Mouse (Mus musculus) neural tube, embryonic 12.5 days (tissue): ENCODE data around the gene Rack1. TPM values are rescaled to one million over a fixed set of nuclear protein-coding genes. Genes with fewer than 3 reads are reported as not detected.

Experiments
- ATAC-seq: fragments of 200-750 bp; cut with Nextera tagmentation; 2 replicates; pipeline ENCODE4 v1.8.0; 2017; ENCODE audit warnings: low read depth, mild to moderate bottlenecking, moderate TSS enrichment, moderate library complexity; ENCODE audit not compliant: low FRiP score
- H3K27ac ChIP-seq: fragments of 300-500 bp; sonication (generic); 2 replicates; pipeline ENCODE4 v1.5.1; 2016
- H3K27me3 ChIP-seq: fragments of 300-500 bp; sonication (generic); replicated peaks from 2 replicates; pipeline ENCODE4 v1.6.1; 2016; ENCODE audit warnings: mild to moderate bottlenecking
- H3K36me3 ChIP-seq: fragments of 300-500 bp; sonication (generic); 2 replicates; pipeline ENCODE4 v1.6.1; 2016; ENCODE audit warnings: mild to moderate bottlenecking
- H3K4me1 ChIP-seq: fragments of 300-500 bp; sonication (generic); 2 replicates; pipeline ENCODE4 v1.6.1; 2016
- H3K4me2 ChIP-seq: fragments of 300-500 bp; sonication (generic); replicated peaks from 2 replicates; pipeline ENCODE4 v1.6.1; 2016; ENCODE audit warnings: mild to moderate bottlenecking
- H3K4me3 ChIP-seq: fragments of 300-500 bp; sonication (generic); 2 replicates; pipeline ENCODE4 v1.5.1; 2016
- H3K9ac ChIP-seq: fragments of 300-500 bp; sonication (generic); 2 replicates; pipeline ENCODE4 v1.6.1; 2016; ENCODE audit warnings: mild to moderate bottlenecking
- H3K9me3 ChIP-seq: fragments of 300-500 bp; sonication (generic); 2 replicates; pipeline ENCODE4 v1.6.1; 2016; ENCODE audit warnings: mild to moderate bottlenecking
- WGBS: fragments of 180-500 bp; shearing (Covaris S2); methylation state at CpG from one replicate; pipeline ENCODE4 v1.1.7; 2016; 5-methylcytosine and 5-hydroxymethylcytosine counted together
- polyA plus RNA-seq: library from polyadenylated mRNA; unstranded; fragments of >200 nt; fragmentation: Nextera tagmentation; extraction: Ambion mirVana; gene quantifications from 2 replicates; pipeline ENCODE4 v1.2.1, GENCODE M21; 2016

Gene Rack1
- polyA plus RNA-seq, 1 experiment from 2014 or later: 432 TPM

- H3K36me3 ChIP-seq: peaks cover 27% of the 10 kb centered on the region
- ATAC-seq: peak; percentile 4; the same call in 1 of the 2 replicates
- H3K27ac ChIP-seq: peak overlapping the region; percentile 61
- H3K4me1 ChIP-seq: peaks cover 22% of the 10 kb centered on the region
- peak overlapping the region; percentile 84 for H3K4me2 ChIP-seq
- H3K9me3 ChIP-seq: no peaks in the 10 kb centered on the region
- peak overlapping the region; percentile 73 for H3K4me3 ChIP-seq
- peak overlapping the region; percentile 83 for H3K9ac ChIP-seq
- H3K27me3 ChIP-seq: no peaks in the 10 kb centered on the region
- 9% methylated on average over 18 of the region's 18 CpGs for WGBS
Measured at GRCm38 (mm10) chr11:48798984-48799920, 880 bp upstream of the Rack1 start.

GRCm38 (mm10) chr11:48801831-48802772, 2.0 kb downstream of the Rack1 start:
- peak overlapping the region; percentile 83 for H3K9ac ChIP-seq
- 81% methylated on average over 17 of the region's 17 CpGs for WGBS
- H3K4me3 ChIP-seq: peak overlapping the region; percentile 73
- H3K4me2 ChIP-seq: peak overlapping the region; percentile 84
- no peaks in the 10 kb centered on the region for H3K27me3 ChIP-seq
- no peak for ATAC-seq
- peaks cover 56% of the 10 kb centered on the region for H3K36me3 ChIP-seq
- H3K4me1 ChIP-seq: peaks cover 22% of the 10 kb centered on the region
- no peaks in the 10 kb centered on the region for H3K9me3 ChIP-seq
- no peak overlapping the region for H3K27ac ChIP-seq

- Histone ChIP-seq H3K36me3 (peaks cover 75% of the 10 kb centered on the region), H3K27me3 (no peaks in the 10 kb centered on the region), H3K9me3 (no peaks in the 10 kb centered on the region), H3K4me1 (peaks cover 20% of the 10 kb centered on the region), H3K4me3 (no peak overlapping the region), H3K4me2 (no peak overlapping the region), H3K9ac (no peak overlapping the region), H3K27ac (no peak overlapping the region)
- no peak for ATAC-seq
- 98% methylated on average over 2 of the region's 2 CpGs for WGBS
Measured at GRCm38 (mm10) chr11:48803988-48804387, 3.9 kb downstream of the Rack1 start.

- H3K27me3 ChIP-seq: no peaks in the 10 kb centered on the region
- H3K27ac ChIP-seq: no peak overlapping the region
- H3K9ac ChIP-seq: no peak overlapping the region
- H3K36me3 ChIP-seq: peaks cover 83% of the 10 kb centered on the region
- ATAC-seq: no peak
- no peaks in the 10 kb centered on the region for H3K9me3 ChIP-seq
- 85% methylated on average over 2 of the region's 2 CpGs for WGBS
- peaks cover 19% of the 10 kb centered on the region for H3K4me1 ChIP-seq
- no peak overlapping the region for H3K4me2 ChIP-seq
- H3K4me3 ChIP-seq: no peak overlapping the region
Measured at GRCm38 (mm10) chr11:48804922-48805321, 4.8 kb downstream of the Rack1 start.

- ATAC-seq: peak; percentile 21
- no peak overlapping the region for H3K4me2 ChIP-seq
- H3K4me3 ChIP-seq: no peak overlapping the region
- no peaks in the 10 kb centered on the region for H3K27me3 ChIP-seq
- WGBS: 59% methylated on average over 21 of the region's 21 CpGs
- H3K4me1 ChIP-seq: peaks cover 8% of the 10 kb centered on the region
- no peak overlapping the region for H3K9ac ChIP-seq
- H3K36me3 ChIP-seq: peaks cover 99% of the 10 kb centered on the region
- H3K9me3 ChIP-seq: no peaks in the 10 kb centered on the region
- H3K27ac ChIP-seq: no peak overlapping the region
Measured at GRCm38 (mm10) chr11:48806856-48807562, 6.9 kb downstream of the Rack1 start.

GRCm38 (mm10) chr11:48807563-48808303, 7.6 kb downstream of the Rack1 start:
- Histone ChIP-seq H3K9ac (no peak overlapping the region), H3K4me3 (no peak overlapping the region), H3K4me2 (no peak overlapping the region), H3K27me3 (no peaks in the 10 kb centered on the region), H3K4me1 (peaks cover under 1% of the 10 kb centered on the region; the same call in 1 of the 2 replicates), H3K36me3 (peaks cover 98% of the 10 kb centered on the region), H3K9me3 (no peaks in the 10 kb centered on the region), H3K27ac (no peak overlapping the region)
- ATAC-seq: peak; percentile 23; the same call in 1 of the 2 replicates
- 75% methylated on average over 14 of the region's 14 CpGs for WGBS

- no peak for ATAC-seq
- no peak overlapping the region for H3K9ac ChIP-seq
- H3K4me1 ChIP-seq: no peaks in the 10 kb centered on the region
- H3K36me3 ChIP-seq: peaks cover 93% of the 10 kb centered on the region
- H3K27me3 ChIP-seq: no peaks in the 10 kb centered on the region
- H3K4me2 ChIP-seq: no peak overlapping the region
- H3K4me3 ChIP-seq: no peak overlapping the region
- H3K27ac ChIP-seq: no peak overlapping the region
- H3K9me3 ChIP-seq: no peaks in the 10 kb centered on the region
Measured at GRCm38 (mm10) chr11:48808304-48808646, 8.1 kb downstream of the Rack1 start.

GRCm38 (mm10) chr11:48808737-48809433, 8.8 kb downstream of the Rack1 start:
- Histone ChIP-seq H3K4me1 (no peaks in the 10 kb centered on the region), H3K27ac (no peak overlapping the region), H3K27me3 (no peaks in the 10 kb centered on the region), H3K4me3 (no peak overlapping the region), H3K36me3 (peaks cover 87% of the 10 kb centered on the region), H3K9ac (no peak overlapping the region), H3K4me2 (no peak overlapping the region), H3K9me3 (no peaks in the 10 kb centered on the region)
- 76% methylated on average over 16 of the region's 16 CpGs for WGBS
- no peak for ATAC-seq

- no peak overlapping the region for H3K4me2 ChIP-seq
- H3K9ac ChIP-seq: no peak overlapping the region
- WGBS: 66% methylated on average over 4 of the region's 4 CpGs
- ATAC-seq: no peak
- no peaks in the 10 kb centered on the region for H3K9me3 ChIP-seq
- H3K4me3 ChIP-seq: no peak overlapping the region
- H3K36me3 ChIP-seq: peaks cover 81% of the 10 kb centered on the region
- no peak overlapping the region for H3K27ac ChIP-seq
- no peaks in the 10 kb centered on the region for H3K27me3 ChIP-seq
- H3K4me1 ChIP-seq: peaks cover 4% of the 10 kb centered on the region
Measured at GRCm38 (mm10) chr11:48809434-48809830, 9.3 kb downstream of the Rack1 start.

- no peaks in the 10 kb centered on the region for H3K9me3 ChIP-seq
- H3K4me2 ChIP-seq: no peak overlapping the region
- no peaks in the 10 kb centered on the region for H3K27me3 ChIP-seq
- no peak for ATAC-seq
- no peak overlapping the region for H3K9ac ChIP-seq
- WGBS: 94% methylated on average over 2 of the region's 2 CpGs
- no peak overlapping the region for H3K4me3 ChIP-seq
- H3K36me3 ChIP-seq: peaks cover 74% of the 10 kb centered on the region
- H3K27ac ChIP-seq: no peak overlapping the region
- peaks cover 11% of the 10 kb centered on the region for H3K4me1 ChIP-seq
Measured at GRCm38 (mm10) chr11:48810142-48810541, 10.0 kb downstream of the Rack1 start.

- peaks cover 38% of the 10 kb centered on the region for H3K36me3 ChIP-seq
- no peak overlapping the region for H3K9ac ChIP-seq
- peaks cover 23% of the 10 kb centered on the region for H3K4me1 ChIP-seq
- H3K27me3 ChIP-seq: no peaks in the 10 kb centered on the region
- no peaks in the 10 kb centered on the region for H3K9me3 ChIP-seq
- no peak overlapping the region for H3K4me2 ChIP-seq
- ATAC-seq: no peak
- H3K27ac ChIP-seq: no peak overlapping the region
- H3K4me3 ChIP-seq: no peak overlapping the region
Measured at GRCm38 (mm10) chr11:48813782-48814181, 13.7 kb downstream of the Rack1 start.
